Mouse (Mus musculus) ZHBTc4 (cell line): Measurements from ENCODE around the gene Ep300.

Experiments
- DNase-seq: peaks from one replicate; pipeline ENCODE4 v3.0.0-alpha.2; 2011; ENCODE audit warnings: low read depth, low spot score

Gene Ep300

DNA sequence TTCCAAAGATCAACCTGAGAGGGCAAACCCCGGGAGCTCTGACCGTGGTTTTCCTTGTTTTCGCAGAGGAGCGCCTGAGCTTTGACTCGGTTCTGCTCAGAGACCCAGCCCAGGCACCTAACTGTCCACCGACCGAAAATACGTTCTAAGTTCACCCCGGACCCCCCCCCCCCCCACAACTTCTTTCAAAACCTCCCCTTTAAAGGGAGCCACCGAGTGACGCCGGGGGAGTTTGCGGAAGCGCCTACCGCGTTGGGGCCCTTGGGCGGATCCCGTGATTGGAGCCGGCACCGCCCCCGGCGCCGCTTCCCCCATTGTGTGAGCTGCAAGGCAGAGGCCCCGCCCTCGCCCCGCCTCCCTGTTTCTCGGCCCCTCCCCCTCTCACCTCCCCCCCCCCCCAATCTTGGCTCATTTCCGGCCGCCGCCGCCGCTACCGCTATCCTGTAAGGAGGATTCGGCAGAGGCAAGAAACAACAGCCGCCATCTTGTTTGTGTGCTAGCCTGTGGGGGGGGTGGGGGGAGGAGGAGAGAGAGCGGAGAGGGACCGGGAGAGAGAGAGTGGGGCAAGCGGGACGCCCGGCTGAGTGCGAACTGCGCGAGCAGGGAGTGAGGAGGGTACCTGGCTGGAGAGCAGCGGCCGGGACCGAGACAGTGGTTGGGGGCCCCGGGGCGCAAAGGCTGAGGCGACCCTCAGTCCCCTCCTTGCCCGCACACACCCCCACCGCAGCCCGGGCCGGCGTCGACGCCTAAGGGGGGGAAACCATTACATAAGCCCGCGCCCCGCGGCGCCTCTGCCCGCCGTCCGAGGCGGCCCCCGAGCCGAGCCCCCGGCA, at the start of gene Ep300:
Ep300 (plus strand) TSS at position 439 of the 833 bp plus-strand sequence.
- peak; percentile 98 for DNase-seq

DNA sequence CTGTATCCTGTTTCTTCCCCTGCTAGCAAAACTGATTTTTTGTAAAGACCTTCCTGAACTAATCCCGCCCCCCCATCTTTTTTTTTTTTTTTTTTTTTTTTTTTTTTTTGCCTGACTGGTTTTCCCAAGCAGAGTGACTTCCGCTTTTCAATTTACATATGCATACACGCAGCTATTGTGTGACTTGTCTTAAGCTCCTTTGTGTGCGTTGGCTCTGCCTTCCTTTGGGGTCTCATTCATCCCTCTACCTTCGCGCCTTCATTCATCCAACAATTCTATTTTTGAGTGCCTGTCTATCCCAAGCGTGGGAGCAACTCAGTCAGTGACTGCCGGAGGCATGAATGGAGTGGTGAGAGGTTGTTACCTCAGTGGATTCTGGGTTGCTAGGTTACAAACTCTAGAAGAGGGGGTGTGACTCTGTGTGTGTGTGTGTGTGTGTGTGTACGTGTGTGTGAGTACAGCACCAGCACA, 49.2 kb upstream of the Ep300 start:
- peak; percentile 22 for DNase-seq

DNA sequence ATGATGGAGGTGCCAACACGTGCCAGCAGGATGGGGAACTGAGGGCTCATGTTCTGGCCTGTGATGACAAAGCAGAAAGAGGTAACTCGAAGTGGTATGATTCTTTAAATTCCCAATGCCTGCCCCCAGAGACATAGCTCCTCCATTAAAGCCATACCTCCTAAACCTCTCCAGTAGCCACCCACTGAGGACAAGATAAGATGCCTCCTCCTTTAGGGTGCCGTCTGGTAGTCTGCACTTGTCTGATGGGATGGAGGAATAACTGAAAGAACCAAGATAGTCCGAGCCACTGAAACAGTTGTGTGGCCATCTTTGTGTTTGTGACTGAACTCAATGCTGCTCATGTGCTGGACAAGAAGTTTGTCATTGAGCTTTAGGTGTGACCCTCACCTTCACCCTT, 47.0 kb upstream of the Ep300 start:
- DNase-seq, result no peak

DNA sequence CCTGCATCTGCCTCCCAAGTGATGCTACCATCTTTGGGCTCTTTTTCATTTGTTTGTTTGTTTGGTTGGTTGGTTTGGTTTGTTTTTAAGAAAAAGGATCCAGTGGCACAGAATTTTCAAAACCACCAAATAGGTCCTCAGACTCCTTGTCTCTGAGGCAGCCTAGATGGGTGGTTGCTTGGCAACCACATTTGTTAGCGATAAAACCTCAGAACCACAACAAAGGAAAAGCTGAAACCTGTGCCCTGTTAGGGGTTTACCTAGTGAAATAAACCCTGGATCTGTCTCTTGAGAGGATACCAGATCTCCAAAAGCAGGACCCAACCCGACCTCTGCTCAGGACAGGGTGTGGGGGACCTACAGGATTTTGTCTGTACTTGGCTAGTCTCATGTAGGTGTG, 45.6 kb upstream of the Ep300 start:
- DNase-seq, result no peak

DNA sequence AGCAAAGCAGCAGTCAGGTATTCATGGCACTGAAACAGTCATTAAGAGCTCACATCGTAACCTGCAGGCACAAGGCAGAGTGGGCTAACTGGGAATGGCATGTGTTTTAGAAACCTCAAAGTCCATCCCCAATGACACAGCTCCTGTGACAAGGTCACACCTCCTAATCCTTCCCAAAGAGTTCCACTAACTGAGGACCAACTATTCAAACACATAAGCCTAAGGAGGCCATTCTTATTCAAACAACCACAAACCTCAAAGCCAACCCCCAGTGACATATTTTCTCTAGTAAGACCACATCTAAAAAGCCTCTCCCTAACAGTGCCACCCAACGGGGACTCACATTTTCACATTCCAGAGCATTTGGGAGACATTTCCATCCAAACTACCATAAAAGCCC, 40.2 kb upstream of the Ep300 start:
- peak; percentile 56 for DNase-seq

DNA sequence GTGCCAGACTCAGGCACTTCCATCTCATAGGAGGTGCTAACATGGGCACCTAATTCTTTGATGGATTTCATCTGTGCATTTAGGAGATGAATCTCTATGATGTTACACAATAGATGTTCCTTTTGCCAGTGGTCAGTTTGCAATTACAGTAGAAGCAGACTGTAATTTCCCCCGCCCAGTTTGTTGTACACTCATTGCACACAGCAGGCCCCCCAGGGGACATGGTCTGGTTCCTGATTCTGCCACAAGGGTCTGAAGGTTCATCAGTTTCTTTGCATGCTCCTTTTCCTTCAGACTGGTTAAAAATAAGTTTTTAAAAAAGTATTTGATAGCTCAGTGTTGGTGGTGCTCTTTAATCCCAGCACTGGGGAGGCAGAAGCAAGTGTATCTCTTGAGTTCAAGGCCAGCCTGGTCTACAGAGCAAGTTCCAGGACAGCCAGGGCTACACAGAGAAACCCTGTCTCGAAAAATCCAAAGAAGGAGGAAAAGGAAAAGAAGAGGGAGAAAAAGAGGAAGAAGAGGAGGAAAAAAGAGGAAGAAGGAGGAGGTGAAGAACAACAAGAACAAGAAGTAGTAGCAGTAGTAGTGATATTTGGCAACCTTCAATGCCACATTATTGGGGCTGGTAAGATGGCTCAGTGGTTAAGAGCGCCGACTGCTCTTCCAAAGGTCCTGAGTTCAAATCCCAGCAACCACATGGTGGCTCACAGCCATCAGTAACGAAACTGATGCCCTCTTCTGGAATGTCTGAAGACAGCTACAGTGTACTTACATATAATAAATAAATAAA, 39.6 kb upstream of the Ep300 start:
- no peak for DNase-seq

DNA sequence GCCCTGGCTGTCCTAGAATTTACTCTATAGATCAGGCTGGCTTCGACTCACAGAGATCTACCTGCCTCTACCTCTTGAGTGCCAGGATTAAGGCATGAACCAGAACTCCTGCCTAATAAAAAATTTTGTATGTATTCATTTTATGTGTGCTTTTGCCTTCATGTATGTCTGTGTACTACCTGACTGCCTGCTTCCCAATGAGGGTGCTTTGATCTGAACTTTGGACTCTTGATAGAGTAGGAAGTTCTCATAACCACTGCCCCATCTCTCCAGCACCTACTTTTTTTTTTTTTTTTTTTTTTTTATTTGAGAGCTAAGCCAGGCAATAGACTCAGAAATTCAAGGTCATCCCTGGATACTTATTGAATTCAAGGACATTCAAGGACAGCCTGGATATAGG, 31.7 kb upstream of the Ep300 start:
- no peak for DNase-seq

DNA sequence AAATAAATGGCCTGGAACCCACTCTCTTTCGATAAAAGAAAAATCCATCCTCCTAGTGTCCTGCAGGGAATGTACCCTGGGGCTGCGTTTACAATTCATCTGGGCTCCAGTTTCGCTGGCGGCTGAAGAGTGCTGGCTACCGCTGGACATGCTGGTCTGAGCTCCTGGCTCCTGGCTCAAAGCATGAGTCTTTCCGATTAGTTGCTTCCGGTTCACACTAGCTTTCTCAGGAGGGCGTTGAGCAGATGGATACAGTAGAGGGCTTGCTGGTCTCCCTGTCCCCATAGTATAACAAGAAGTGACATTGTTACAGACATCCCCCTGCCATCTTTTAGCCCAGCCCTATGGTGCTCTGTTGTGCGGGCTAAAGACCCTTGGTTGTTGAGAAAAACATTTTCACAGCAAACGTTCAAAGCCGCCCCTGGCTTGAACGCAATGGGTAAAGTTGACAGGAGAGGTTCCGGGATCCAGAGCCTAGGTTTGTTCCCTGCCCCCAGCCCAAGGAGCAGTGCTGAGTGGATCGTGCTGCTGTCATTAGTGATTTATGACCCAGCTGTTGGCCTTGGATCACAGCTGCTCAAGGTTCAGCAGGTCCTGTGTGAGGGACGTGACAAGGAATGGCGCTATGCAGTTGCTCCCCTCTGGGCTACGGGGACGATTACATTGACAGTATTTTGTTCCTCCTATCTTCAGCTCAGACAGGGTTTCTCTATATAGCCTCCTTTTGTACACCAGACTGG, 30.4 kb upstream of the Ep300 start:
- peak; percentile 76 for DNase-seq

DNA sequence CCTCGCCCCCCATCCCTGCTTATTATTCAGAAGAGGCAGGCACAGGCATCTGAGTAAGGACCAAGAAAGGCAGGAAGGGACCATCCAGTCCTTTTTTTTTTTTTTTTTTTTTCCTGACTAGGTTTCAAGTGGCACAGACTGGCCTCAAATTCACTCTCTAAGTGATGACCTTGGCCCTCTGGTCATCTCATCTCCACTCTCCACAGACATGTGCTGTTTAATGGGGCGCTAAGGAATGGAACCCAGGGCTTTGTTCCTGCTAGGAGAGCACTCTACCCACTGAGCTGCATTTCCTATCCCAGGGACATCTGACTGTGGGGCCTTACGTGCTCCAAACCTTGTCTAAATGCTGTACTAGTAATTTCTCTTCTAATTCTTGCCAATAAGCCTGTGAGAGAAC, 29.2 kb upstream of the Ep300 start:
- no peak for DNase-seq

DNA sequence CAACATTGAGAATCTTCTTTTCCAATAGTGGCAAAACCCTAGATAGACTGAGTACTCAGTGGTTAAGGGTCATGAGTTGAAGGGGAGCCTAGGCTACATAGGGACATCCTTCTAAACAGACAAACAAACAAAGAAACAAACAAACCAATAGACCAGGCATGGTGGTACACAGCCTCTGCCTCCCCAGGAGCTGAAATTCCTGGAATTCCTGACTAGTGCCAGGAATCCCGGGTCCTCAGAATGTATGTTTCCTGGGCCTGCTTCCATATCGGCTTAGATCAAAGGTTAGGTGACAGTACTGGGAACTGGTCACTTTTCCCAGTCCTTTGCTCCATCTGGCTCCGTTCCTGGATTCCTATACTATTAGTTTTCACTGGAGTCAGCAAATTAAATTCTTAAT, 23.6 kb upstream of the Ep300 start:
- peak; percentile 67 for DNase-seq

DNA sequence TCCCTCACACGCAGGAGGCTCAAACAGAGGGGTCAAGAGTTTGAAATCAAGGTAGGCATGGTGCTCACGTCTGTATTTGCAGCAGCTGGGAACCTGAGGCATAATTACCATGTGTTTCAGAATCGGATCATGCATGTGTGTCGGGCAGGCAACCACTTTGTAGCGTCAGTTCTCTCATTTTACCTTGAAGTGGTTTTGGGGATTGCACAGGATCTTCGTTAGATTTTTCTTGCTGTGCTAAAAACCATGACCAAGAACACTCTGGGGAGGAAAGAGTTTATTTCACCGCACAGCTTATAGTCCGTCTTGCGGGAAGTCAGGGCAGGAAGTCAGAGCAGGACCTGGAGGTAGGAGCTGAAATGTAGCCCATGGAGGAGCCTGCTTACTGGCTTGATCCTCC, 23.2 kb upstream of the Ep300 start:
- DNase-seq, result no peak

DNA sequence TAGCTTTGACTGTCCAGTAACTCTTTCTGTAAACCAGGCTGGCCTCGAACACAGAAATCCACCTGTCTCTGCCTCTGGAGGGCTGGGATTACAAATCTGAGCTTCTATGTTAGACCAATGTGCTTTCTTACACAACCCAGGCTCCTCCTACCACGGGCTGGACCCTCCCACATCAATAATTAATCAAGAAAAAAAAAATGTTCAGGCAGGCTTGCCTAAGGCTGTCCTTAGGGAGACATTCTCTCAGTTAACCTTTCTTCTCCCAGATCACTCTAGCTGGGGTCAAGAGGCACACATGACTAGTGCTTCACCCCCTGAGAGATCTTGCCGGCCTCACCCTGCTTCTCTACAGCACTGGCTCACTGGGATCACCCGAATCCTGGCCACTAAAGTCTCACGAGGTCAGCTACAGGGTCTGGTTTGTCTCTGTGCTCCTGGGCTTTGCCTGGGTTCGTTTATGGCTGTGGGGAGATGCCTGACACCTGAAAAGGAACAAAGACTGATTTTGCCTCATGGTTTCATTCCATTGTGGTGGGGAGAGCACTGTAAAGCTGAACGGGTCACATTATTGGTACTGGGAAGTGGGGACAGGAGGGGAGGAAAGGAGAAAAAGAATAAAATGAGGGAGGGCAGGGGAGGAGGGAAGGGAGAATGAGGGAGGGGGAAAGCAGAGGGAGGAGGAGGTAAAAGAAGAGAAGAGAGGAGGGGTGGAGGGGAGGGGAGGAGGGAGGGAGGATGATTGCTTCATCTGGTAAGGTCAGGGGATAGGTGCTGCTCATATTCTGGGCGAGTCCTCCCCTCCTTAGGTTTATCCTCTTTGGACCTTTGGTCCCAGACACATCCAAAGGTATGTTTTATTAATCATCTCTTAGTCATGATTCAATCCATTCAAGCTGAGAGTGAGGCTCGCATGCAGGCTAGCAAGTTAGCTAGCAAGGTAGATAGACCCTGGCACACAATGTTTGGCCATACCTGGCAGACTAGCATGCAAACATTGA, 22.4 kb upstream of the Ep300 start:
- peak; percentile 26 for DNase-seq

DNA sequence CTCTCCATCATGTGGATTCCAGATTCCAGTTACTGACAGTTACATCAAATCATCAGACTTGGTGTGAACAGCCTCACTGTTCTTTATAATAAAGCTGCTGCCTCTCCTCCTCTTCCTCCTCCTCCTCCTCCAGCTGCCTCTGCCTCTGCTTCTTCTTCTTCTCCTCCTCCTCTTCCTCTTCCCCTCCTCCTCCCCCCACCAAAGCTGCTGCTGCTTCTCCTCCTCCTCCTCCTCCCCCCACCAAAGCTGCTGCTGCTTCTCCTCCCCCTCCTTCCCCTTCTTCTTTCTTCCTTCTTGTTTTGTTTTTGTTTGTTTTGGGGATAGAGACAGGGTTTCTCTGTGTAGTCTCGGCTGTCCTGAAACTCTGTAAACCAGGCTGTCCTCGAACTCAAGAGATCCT, 17.1 kb upstream of the Ep300 start:
- no peak for DNase-seq

DNA sequence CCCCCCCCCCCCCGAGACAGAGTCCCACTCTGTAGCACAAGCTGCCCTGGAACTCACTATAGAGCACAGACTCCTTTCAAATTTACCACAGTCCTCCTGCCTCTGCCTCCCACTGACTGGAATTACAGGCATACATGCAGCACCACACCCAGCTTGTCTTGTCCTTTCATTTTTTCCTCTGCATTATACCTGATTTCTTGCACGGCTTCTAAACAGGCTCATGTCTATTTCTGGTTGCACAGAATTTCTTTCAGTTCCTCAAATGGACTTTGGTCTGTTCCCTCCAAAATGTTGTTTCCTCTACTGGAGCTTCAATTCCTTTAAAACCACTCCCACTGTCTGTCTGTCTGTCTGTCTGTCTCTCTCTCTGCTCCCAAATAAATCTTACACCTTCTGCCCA, 16.6 kb upstream of the Ep300 start:
- DNase-seq, result no peak

DNA sequence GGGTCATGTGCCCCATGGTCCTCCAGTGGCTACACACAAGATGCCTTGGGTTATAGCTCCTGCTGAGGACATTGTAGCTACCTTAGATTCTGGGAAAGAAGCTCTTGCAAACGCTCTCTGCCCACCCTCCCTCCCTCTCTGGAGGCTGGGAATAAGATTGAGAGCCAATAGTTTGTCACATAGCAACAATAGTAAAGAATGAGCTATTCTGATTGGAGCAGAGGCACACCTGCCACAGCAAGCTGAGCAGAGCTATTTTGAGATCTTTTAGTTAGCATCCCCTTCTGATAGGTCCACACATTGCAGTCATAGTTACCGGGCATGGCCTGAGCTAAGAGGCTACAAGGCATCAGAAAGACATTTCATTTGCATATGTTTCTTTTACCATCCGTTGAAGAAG, 8.2 kb upstream of the Ep300 start:
- peak; percentile 50 for DNase-seq

DNA sequence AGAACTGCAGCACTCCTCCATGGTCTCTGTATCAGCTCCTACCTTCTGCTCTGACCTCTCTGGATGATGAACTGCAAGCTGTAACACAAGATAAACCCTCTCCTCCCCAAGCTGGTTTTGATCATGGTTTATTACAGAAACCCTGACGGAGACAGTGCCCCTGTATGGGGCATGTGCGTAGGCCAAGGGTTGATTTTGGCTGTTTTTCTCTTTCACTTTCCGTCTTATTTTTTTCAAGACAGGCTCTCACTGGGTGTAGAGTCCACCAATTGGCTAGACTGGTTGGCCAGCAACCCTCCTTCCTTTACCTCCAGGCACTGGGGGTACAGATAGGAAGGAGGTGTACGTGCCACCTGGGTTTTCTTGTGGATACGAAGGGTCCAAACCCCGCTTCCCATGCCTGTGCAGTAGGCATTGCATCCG, 7.4 kb upstream of the Ep300 start:
- no peak for DNase-seq

DNA sequence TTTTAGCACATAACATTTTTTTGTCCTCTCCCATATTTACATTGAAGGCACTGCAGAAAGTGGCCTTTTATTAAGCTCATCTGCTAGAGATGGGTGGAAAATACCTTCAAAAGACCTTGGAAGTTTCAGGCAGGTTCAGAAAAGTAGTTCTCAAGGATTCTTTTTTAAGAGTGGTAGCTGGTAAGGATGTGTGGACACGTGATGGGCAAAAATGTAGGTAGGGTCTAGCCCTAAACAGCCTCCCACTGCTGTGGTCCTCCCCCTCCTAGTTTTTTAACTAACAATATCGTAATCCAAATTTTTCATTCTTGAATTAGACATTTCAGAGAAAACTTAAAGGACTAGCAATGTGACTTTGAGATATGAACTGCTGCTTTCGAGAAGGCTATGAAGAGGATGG, 685 bp upstream of the Ep300 start:
- no peak for DNase-seq

DNA sequence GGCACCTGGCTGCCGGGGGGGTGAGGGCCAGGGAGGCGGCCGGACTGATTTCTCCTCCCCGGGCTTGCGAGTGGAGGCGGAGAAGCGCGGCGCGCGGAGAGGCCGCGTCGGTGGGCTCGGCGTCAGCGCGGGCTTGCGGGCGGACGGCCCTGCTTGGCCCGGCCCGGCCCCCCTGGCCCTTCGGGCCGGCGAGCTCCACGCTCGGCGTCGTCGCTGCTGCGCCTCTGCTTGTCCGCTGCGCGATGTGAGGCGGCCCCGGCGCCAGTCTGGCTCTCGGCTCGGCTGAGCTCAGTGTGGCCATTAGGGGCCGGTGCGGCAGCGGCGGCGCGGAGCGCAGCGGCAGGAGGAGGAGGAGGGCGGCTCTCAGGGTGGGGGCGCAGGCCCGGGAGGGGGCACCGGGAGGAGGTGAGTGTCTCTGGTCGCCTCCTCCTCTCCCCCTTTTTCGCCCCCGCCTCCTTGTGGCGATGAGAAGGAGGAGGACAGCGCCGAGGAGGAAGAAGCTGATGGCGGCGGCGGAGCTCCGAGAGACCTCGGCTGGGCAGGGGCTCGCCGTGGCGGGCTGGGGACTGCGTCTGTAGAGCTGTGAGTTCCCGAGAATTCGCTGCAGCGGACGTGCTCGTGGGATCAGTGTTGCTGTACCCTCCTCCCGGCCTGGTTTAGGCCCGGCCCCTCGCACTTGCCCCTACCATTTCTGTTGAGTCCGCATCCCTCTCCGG, 753 bp downstream of the Ep300 start:
- peak; percentile 87 for DNase-seq

DNA sequence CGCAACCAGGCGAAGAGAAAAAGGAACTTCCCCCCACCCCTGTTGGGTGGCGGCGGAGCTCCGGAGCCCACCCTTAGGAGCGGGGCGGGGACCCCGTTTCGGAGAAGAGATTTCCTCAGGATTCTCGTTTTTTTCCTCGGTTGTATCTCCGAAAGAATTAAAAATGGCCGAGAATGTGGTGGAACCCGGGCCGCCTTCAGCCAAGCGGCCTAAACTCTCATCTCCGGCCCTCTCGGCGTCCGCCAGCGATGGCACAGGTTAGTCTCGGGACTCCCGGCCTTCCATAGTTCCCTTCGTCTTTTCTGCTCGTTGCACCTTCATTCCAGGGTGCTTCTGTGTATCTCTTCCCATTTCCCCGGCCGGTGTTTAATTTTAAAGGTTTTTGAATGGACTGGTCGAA, 1.3 kb downstream of the Ep300 start:
- no peak for DNase-seq

DNA sequence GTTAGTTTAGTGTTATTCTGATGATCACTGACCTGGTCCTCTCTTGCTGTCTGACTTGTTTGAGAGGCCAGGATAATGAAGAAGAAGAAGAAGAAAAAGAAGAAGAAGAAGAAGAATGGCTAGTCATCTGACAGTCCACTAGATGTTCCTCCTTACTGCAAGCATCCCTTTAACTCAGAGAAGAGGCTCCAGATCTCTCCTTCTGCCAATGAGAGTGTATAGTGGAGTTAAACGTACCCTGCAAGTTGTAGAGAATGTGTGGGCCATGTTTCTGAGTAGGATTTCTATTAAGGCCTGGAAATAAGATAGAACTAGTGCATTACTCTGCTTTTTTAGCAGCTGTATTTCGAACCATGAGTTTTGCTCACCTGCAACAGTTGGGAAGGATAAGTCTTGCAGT, 2.5 kb downstream of the Ep300 start:
- DNase-seq, result no peak
